Mouse (Mus musculus) kidney, adult 2 months (tissue): ENCODE data around the gene Enc1.

Source experiments
- CTCF ChIP-seq: fragments of 200-500 bp; conservative IDR thresholded peaks from 2 replicates; pipeline ENCODE4 v1.5.1; 2011; ENCODE audit warnings: low read depth, mild to moderate bottlenecking, control low read depth, low read length, moderate library complexity, mixed read lengths; ENCODE audit not compliant: insufficient read depth, insufficient read length
- POLR2A ChIP-seq: fragments of 200-500 bp; IDR thresholded peaks from one replicate; pipeline ENCODE4 v1.6.1; 2011; ENCODE audit warnings: low read depth, low read length, control low read depth

- TF ChIP-seq POLR2A (no peak), CTCF (no peak)
Measured at GRCm38 (mm10) chr13:97207472-97208111, 33.3 kb upstream of the Enc1 start.
